Mouse (Mus musculus): ENCODE data around the gene Csnk1e. TPM values are rescaled to one million over a fixed set of nuclear protein-coding genes. Genes with fewer than 3 reads are reported as not detected.
A peak's percentile ranks its signal among the peaks of the same experiment; 100 is the strongest.

Csnk1e gene
- polyA plus RNA-seq, 1 experiment from 2014 or later, result 103 TPM

DNA sequence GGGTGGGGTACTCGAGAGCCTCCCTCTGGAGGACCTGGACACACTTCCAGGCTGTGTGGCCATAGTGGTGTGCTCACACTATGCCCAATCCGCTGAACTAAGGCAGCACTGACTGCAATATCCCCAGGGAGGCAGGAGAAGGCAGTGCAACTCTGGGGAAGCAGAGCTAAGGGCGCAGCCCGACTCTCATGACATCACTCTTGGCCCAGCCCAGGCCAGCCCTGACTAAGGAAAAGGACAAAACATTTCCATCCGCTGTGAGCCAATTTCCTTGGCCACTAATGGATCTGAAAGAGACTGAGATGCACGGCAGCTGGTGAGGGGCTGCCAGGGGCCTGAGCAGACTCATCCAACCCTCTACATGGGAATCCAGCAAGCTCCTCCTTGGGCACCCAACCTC is 77.7 kb downstream of the Csnk1e start:
- WGBS, result 81% methylated on average over 6 of the region's 6 CpGs
- Histone ChIP-seq H3K27me3 (replicated peaks) (no peaks in the 10 kb centered on the region), H3K9me3 (replicated peaks) (no peaks in the 10 kb centered on the region), H3K4me1 (replicated peaks) (peaks cover 44% of the 10 kb centered on the region), H3K27ac (ENCODE audit: poor library complexity, severe bottlenecking) (no peak overlapping the region), H3K9ac (no peak overlapping the region), H3K4me3 (no peak overlapping the region), H3K36me3 (peaks cover 58% of the 10 kb centered on the region), H3K4me2 (no peak overlapping the region)
- ATAC-seq (ENCODE audit: insufficient number of reproducible peaks, low FRiP score), result peak; percentile 28; the same call in 1 of the 2 replicates

DNA sequence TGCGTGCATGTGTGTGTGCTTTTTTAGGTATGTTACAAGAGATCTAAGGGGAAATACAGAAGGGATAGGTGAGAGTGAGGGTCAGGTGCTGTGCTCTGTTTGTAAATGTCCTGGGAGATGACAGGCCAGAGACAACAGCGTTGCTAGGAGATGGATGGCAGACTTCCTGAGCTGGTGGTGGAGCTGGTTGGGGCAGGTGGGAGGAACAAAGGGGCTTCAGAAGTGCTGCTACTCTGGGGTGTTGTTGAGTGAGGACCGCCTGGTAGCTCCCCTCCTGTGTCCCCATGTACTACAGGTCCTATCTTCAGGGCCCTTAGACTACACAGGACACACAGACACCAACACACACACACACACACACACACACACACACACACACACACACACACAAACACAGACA is 80.6 kb downstream of the Csnk1e start:
- peaks cover 77% of the 10 kb centered on the region for H3K36me3 ChIP-seq
- 61% methylated on average over 3 of the region's 3 CpGs for WGBS
- H3K4me1 ChIP-seq (replicated peaks), result peaks cover 19% of the 10 kb centered on the region
- no peaks in the 10 kb centered on the region for H3K27me3 ChIP-seq (replicated peaks)
- no peak overlapping the region for H3K27ac ChIP-seq (ENCODE audit: poor library complexity, severe bottlenecking)
- no peak overlapping the region for H3K4me3 ChIP-seq
- H3K9ac ChIP-seq, result no peak overlapping the region
- no peaks in the 10 kb centered on the region for H3K9me3 ChIP-seq (replicated peaks)
- no peak overlapping the region for H3K4me2 ChIP-seq
- ATAC-seq (ENCODE audit: insufficient number of reproducible peaks, low FRiP score), result no peak

DNA sequence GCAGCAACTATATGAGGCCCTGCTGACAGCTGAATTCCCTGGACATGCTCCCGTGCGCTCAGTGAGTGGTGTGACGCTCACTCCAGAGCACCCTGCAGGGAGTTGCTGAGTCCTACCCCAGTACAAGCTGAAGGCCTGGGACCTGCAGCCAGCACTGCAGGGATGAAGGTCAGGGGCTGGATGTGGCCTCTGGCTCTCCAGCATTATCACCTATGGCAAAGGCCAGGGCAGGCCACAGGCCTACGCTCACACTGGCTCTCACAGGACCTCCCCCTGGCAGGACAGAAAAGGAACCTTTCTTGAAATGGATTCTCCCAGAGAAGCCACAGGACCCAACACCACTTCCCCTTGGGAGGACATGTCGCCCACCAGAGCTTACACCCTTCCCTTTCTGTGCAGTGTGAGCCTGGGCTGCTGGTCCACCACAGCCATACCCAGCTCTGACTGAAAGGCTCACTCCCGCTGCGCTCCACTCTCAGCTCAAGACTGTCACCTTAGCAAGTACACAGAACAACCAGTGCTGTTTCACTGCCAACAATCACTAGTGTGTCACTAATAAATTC is 85.0 kb downstream of the Csnk1e start:
- ATAC-seq (ENCODE audit: insufficient number of reproducible peaks, low FRiP score), result no peak
- peaks cover 86% of the 10 kb centered on the region for H3K36me3 ChIP-seq
- H3K9me3 ChIP-seq (replicated peaks), result no peaks in the 10 kb centered on the region
- H3K4me2 ChIP-seq, result no peak overlapping the region
- H3K4me3 ChIP-seq, result no peak overlapping the region
- H3K4me1 ChIP-seq (replicated peaks), result peaks cover 27% of the 10 kb centered on the region
- H3K27me3 ChIP-seq (replicated peaks), result no peaks in the 10 kb centered on the region
- no peak overlapping the region for H3K9ac ChIP-seq
- H3K27ac ChIP-seq (ENCODE audit: poor library complexity, severe bottlenecking), result no peak overlapping the region
- 71% methylated on average over 7 of the region's 7 CpGs for WGBS

DNA sequence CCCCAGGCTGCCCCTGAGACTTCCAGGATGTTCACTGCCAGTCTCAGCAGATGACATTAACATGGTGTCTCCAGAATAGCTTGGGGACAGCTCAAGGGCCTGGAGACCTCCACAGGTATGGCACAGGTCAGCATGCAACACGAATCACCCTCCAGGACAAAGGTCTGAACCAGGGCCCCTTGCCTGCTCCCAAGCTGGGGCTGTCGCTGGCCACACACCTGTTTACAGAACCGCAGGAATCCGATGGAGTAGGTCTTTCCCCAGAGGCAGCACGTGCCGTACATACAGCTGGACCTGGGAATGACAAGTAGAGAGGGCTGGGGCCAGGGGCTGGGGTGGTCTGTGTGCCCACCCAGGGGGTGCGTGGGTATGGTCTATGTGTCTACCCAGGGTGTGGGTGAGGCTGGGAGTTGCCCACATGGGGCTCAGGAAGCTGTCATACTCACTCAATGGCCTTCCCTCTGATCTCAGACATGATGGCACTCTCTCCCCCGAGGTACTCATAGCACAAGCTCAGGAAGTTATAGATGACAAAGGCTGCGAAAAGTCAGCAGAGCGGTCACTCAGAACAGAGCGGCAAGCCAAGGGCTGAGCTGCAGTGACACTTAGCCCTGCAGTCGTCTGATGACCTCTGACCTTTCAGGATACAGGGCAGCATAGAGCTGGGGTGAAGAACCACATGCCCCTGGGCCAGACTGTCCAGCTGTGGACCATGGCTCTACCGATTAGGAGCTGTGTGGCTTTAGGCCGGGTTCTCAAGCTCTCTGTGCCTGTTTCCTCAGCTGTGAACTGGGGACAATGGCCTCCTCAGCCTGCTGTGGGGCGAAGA is 85.7 kb downstream of the Csnk1e start:
- H3K4me1 ChIP-seq (replicated peaks), result peaks cover 28% of the 10 kb centered on the region
- no peaks in the 10 kb centered on the region for H3K9me3 ChIP-seq (replicated peaks)
- no peaks in the 10 kb centered on the region for H3K27me3 ChIP-seq (replicated peaks)
- H3K36me3 ChIP-seq, result peaks cover 86% of the 10 kb centered on the region
- WGBS, result 72% methylated on average over 15 of the region's 15 CpGs
- no peak overlapping the region for H3K9ac ChIP-seq
- H3K4me3 ChIP-seq, result no peak overlapping the region
- H3K27ac ChIP-seq (ENCODE audit: poor library complexity, severe bottlenecking), result peak overlapping the region; percentile 12; the same call in 1 of the 2 replicates
- H3K4me2 ChIP-seq, result no peak overlapping the region
- ATAC-seq (ENCODE audit: insufficient number of reproducible peaks, low FRiP score), result no peak

DNA sequence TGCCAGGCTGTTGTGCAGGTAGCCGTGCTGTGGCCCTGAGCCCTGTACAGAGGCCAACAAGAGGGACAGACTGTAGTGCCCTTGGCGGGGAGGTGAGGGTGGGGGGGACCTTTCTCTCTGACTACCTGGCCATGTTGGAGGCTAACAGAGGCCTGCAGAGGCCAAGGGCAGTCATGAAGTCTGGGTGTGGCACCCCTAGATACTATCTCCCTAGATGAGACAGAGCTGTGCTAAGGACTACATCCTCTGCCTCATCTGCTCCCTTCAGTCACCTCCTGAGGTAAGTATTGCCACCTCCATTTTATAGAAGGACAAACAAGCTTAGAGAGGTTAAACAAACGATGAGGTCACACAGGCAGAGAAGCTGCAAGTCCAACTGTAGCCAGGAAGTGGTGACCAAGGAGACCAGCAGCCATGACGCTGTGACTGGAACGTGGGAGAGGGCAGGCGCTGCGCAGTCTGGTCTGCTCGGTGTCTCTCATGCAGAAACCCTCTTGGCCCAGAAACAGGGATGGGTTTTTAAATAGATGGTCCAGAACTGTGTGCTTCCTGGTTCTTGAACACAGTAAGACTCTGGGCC is 86.4 kb downstream of the Csnk1e start:
- no peak overlapping the region for H3K4me3 ChIP-seq
- H3K4me1 ChIP-seq (replicated peaks), result peaks cover 35% of the 10 kb centered on the region
- no peaks in the 10 kb centered on the region for H3K27me3 ChIP-seq (replicated peaks)
- peak overlapping the region; percentile 70 for H3K27ac ChIP-seq (ENCODE audit: poor library complexity, severe bottlenecking)
- H3K36me3 ChIP-seq, result peaks cover 87% of the 10 kb centered on the region
- WGBS, result 70% methylated on average over 8 of the region's 8 CpGs
- peak overlapping the region; percentile 46; the same call in 1 of the 2 replicates for H3K9ac ChIP-seq
- ATAC-seq (ENCODE audit: insufficient number of reproducible peaks, low FRiP score), result no peak
- no peaks in the 10 kb centered on the region for H3K9me3 ChIP-seq (replicated peaks)
- H3K4me2 ChIP-seq, result 0 out of 2 replicates have a peak overlapping the region, but pooled peaks have one; percentile 0

DNA sequence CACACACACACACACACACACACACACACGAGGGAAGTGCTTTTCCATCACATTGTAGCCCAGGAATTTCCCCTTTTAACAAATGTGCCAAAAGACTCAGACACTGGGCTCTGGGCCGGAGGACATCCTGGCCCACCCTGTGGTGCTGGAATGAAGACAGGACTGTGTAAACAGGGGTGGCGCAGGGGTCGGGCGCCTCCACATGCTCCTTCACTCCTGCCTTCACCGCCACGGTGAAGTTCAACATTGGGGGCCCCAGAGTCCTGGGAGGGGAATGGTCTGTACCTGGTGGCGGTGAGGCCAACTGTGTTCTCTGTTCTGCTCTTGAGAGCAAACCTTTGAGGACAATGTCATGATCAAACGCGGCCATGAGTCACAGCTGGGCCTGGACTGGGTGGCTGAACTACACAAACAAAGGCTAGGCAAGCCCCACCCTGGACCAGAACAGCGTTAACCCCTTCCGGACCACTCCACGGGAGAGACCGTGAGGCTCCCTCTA is 87.0 kb downstream of the Csnk1e start:
- no peak overlapping the region for H3K4me3 ChIP-seq
- no peaks in the 10 kb centered on the region for H3K9me3 ChIP-seq (replicated peaks)
- peak overlapping the region; percentile 46 for H3K9ac ChIP-seq
- H3K27me3 ChIP-seq (replicated peaks), result no peaks in the 10 kb centered on the region
- peaks cover 87% of the 10 kb centered on the region for H3K36me3 ChIP-seq
- H3K4me1 ChIP-seq (replicated peaks), result peaks cover 41% of the 10 kb centered on the region
- peak; percentile 71 for ATAC-seq (ENCODE audit: insufficient number of reproducible peaks, low FRiP score)
- 51% methylated on average over 14 of the region's 14 CpGs for WGBS
- peak overlapping the region; percentile 70 for H3K27ac ChIP-seq (ENCODE audit: poor library complexity, severe bottlenecking)
- H3K4me2 ChIP-seq, result 0 out of 2 replicates have a peak overlapping the region, but pooled peaks have one; percentile 0

MicroRNAs within 50 kb of the gene (microRNA counts, 519-probe panel; counts per million panel counts)
- microRNA mmu-miR-1943, result not detected

Small RNA genes within 50 kb of the gene (microRNA-seq; reads per million reads assigned to microRNA genes)
- gene Gm44302, result not detected
- 3.5 reads per million, percentile 12 among the genes with 10 or more reads in this experiment for gene Mir1943

Other genes starting within 250 kb of the Csnk1e start
- 33.8 and 37.6 TPM in 2 replicates for gene Pick1, start 226.4 kb downstream of the Csnk1e start, polyA plus RNA-seq (2016; fragmentation: Nextera tagmentation; extraction: Ambion mirVana)
- 0.49 and 1.0 TPM in 2 replicates for gene Gm49486, start 226.2 kb downstream of the Csnk1e start, polyA plus RNA-seq (2016; fragmentation: Nextera tagmentation; extraction: Ambion mirVana)
- 0.36 and 0.65 TPM in 2 replicates for gene Slc16a8, start 200.8 kb downstream of the Csnk1e start, polyA plus RNA-seq (2016; fragmentation: Nextera tagmentation; extraction: Ambion mirVana)
- gene Baiap2l2, start 170.0 kb downstream of the Csnk1e start, polyA plus RNA-seq (2016; fragmentation: Nextera tagmentation; extraction: Ambion mirVana), result 9.3 and 11.9 TPM in 2 replicates
- 12.1 and 14.4 TPM in 2 replicates for gene Pla2g6, start 127.2 kb downstream of the Csnk1e start, polyA plus RNA-seq (2016; fragmentation: Nextera tagmentation; extraction: Ambion mirVana)
- gene Maff, start 108.9 kb downstream of the Csnk1e start, polyA plus RNA-seq (2016; fragmentation: Nextera tagmentation; extraction: Ambion mirVana), result 1.9 and 2.6 TPM in 2 replicates
- 77.2 and 82.3 TPM in 2 replicates for gene Tmem184b, start 52.0 kb downstream of the Csnk1e start, polyA plus RNA-seq (2016; fragmentation: Nextera tagmentation; extraction: Ambion mirVana)
- 0.14 and 0.41 TPM in 2 replicates for gene Kcnj4, start 49.7 kb upstream of the Csnk1e start, polyA plus RNA-seq (2016; fragmentation: Nextera tagmentation; extraction: Ambion mirVana)
- 49.6 and 51.9 TPM in 2 replicates for gene Kdelr3, start 60.8 kb upstream of the Csnk1e start, polyA plus RNA-seq (2016; fragmentation: Nextera tagmentation; extraction: Ambion mirVana)
- gene Ddx17, start 91.2 kb upstream of the Csnk1e start, polyA plus RNA-seq (2016; fragmentation: Nextera tagmentation; extraction: Ambion mirVana), result 37.1 and 39.9 TPM in 2 replicates
- gene Dmc1, start 149.5 kb upstream of the Csnk1e start, polyA plus RNA-seq (2016; fragmentation: Nextera tagmentation; extraction: Ambion mirVana), result 1.5 and 1.8 TPM in 2 replicates
- gene Fam227a, start 203.4 kb upstream of the Csnk1e start, polyA plus RNA-seq (2016; fragmentation: Nextera tagmentation; extraction: Ambion mirVana), result 0.60 and 0.93 TPM in 2 replicates
- 40.9 and 42.0 TPM in 2 replicates for gene Cby1, start 203.6 kb upstream of the Csnk1e start, polyA plus RNA-seq (2016; fragmentation: Nextera tagmentation; extraction: Ambion mirVana)
- gene Tomm22, start 215.3 kb upstream of the Csnk1e start, polyA plus RNA-seq (2016; fragmentation: Nextera tagmentation; extraction: Ambion mirVana), result 234 and 237 TPM in 2 replicates
- 29.0 and 29.1 TPM in 2 replicates for gene Josd1, start 232.4 kb upstream of the Csnk1e start, polyA plus RNA-seq (2016; fragmentation: Nextera tagmentation; extraction: Ambion mirVana)
- gene Gtpbp1, start 235.3 kb upstream of the Csnk1e start, polyA plus RNA-seq (2016; fragmentation: Nextera tagmentation; extraction: Ambion mirVana), result 32.8 and 33.6 TPM in 2 replicates